Mouse (Mus musculus): ENCODE data around the gene Taok3. TPM values are rescaled to one million over a fixed set of nuclear protein-coding genes. Genes with fewer than 3 reads are reported as not detected.

Taok3 gene
- total RNA-seq (2014; fragmentation: Nextera tagmentation) (213 and 225 TPM in 2 replicates), total RNA-seq (2017) (126 and 139 TPM in 2 replicates), polyA plus RNA-seq (2012) (57.5 and 58.4 TPM in 2 replicates)

GRCm38 (mm10) chr5:117119777-117120488 lies at the start of gene Taok3:
Taok3 (plus strand) TSS chr5:117120129.
- ATAC-seq (ENCODE audit: extremely low read depth, insufficient number of reproducible peaks, low FRiP score, poor library complexity, severe bottlenecking) = peak; percentile 86
- Histone ChIP-seq H3K4me3 (ENCODE audit: low read depth, low read length) (peak within 1 kb of the TSS; percentile 87), H3K36me3 (replicated peaks) (peaks cover 11% of the 10 kb centered on the region), H3K4me1 (ENCODE audit: insufficient read depth, low read depth, low read length) (peaks cover 66% of the 10 kb centered on the region), H3K27me3 (ENCODE audit: insufficient read depth, low read length) (no peaks in the 10 kb centered on the region), H3K9me3 (replicated peaks) (no peaks in the 10 kb centered on the region)
- TF ChIP-seq POLR2AphosphoS5 (IDR thresholded peaks at IDR 0.05; ENCODE audit: insufficient replicate concordance, low read depth, low read length) = no peak
- no peak for TF ChIP-seq GATA1 (IDR thresholded peaks at IDR 0.05; ENCODE audit: borderline replicate concordance, low read length)
- TF ChIP-seq TAL1 (conservative IDR thresholded peaks at IDR 0.05; ENCODE audit: low read depth, low read length) = no peak
- TF ChIP-seq CTCF (IDR thresholded peaks at IDR 0.05; ENCODE audit: low read depth, low read length) = no peak
- no peak for TF ChIP-seq GATA2 (IDR thresholded peaks at IDR 0.05; ENCODE audit: borderline replicate concordance, low read depth, low read length)
- DNase-seq (ENCODE audit: low spot score) = peak; percentile 88

- Histone ChIP-seq H3K4me1 (ENCODE audit: insufficient read depth, low read depth, low read length) (no peaks in the 10 kb centered on the region; the same call in 1 of the 2 replicates), H3K36me3 (replicated peaks) (peaks cover 19% of the 10 kb centered on the region), H3K9me3 (replicated peaks) (no peaks in the 10 kb centered on the region), H3K4me3 (ENCODE audit: low read depth, low read length) (no peak overlapping the region), H3K27me3 (ENCODE audit: insufficient read depth, low read length) (peaks cover 2% of the 10 kb centered on the region; the same call in 1 of the 2 replicates)
- ATAC-seq (ENCODE audit: extremely low read depth, insufficient number of reproducible peaks, low FRiP score, poor library complexity, severe bottlenecking) = no peak
- no peak for DNase-seq (ENCODE audit: low spot score)
- no peak for TF ChIP-seq CTCF (IDR thresholded peaks at IDR 0.05; ENCODE audit: low read depth, low read length)
- no peak for TF ChIP-seq GATA2 (IDR thresholded peaks at IDR 0.05; ENCODE audit: borderline replicate concordance, low read depth, low read length)
- TF ChIP-seq GATA1 (IDR thresholded peaks at IDR 0.05; ENCODE audit: borderline replicate concordance, low read length) = no peak
- TF ChIP-seq TAL1 (conservative IDR thresholded peaks at IDR 0.05; ENCODE audit: low read depth, low read length) = no peak
Observed at GRCm38 (mm10) chr5:117087718-117088117, 32.2 kb upstream of the Taok3 start.

DNA sequence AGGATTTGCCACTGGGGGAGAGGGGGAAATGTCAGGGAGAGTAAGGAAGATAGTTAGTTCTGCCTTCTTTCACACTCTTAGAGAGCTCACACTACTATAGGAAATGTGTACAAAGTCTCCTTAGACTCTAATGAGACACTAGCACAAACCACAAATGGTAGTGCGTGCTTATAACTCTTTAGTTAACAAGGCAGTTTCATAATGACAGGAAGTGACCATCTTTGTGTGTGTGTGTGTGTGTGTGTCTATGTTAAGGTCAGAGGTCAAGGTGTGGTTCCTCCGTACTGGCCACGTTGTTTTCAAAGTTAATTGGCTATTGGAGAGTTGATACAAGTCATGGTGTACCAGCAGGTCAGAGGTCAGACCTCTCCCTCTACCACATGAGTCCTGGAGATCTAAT lies 30.8 kb upstream of the Taok3 start:
- Histone ChIP-seq H3K9me3 (replicated peaks) (no peaks in the 10 kb centered on the region), H3K4me1 (ENCODE audit: insufficient read depth, low read depth, low read length) (no peaks in the 10 kb centered on the region; the same call in 1 of the 2 replicates), H3K27me3 (ENCODE audit: insufficient read depth, low read length) (peaks cover 2% of the 10 kb centered on the region; the same call in 1 of the 2 replicates), H3K36me3 (replicated peaks) (peaks cover 33% of the 10 kb centered on the region), H3K4me3 (ENCODE audit: low read depth, low read length) (no peak overlapping the region)
- TF ChIP-seq GATA2 (IDR thresholded peaks at IDR 0.05; ENCODE audit: borderline replicate concordance, low read depth, low read length) (no peak), TAL1 (conservative IDR thresholded peaks at IDR 0.05; ENCODE audit: low read depth, low read length) (no peak), GATA1 (IDR thresholded peaks at IDR 0.05; ENCODE audit: borderline replicate concordance, low read length) (no peak), CTCF (IDR thresholded peaks at IDR 0.05; ENCODE audit: low read depth, low read length) (no peak), POLR2AphosphoS5 (IDR thresholded peaks at IDR 0.05; ENCODE audit: insufficient replicate concordance, low read depth, low read length) (no peak)
- DNase-seq (ENCODE audit: low spot score) (no peak), ATAC-seq (ENCODE audit: extremely low read depth, insufficient number of reproducible peaks, low FRiP score, poor library complexity, severe bottlenecking) (no peak)

DNA sequence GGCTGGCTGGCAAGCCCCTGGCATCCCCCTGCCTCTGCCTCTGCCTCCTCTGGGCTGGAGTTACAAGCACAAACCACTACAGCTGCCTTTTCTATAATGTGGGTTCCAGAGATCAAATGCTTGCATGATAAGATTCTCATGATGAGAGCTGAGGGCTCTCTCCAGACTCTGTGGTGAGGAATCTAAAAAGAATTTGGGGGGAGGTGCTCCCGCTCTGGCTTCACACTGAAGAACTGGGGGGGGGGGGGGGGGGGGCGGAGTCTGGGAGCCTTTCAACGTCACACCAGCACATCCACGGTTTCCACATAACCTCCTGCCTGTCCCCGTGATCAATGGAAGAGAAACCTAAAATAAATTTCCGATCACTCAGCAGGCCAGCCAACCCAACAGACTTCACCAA lies 30.1 kb upstream of the Taok3 start:
- Histone ChIP-seq H3K9me3 (replicated peaks) (no peaks in the 10 kb centered on the region), H3K4me3 (ENCODE audit: low read depth, low read length) (no peak overlapping the region), H3K27me3 (ENCODE audit: insufficient read depth, low read length) (peaks cover 2% of the 10 kb centered on the region; the same call in 1 of the 2 replicates), H3K36me3 (replicated peaks) (peaks cover 40% of the 10 kb centered on the region), H3K4me1 (ENCODE audit: insufficient read depth, low read depth, low read length) (no peaks in the 10 kb centered on the region; the same call in 1 of the 2 replicates)
- no peak for DNase-seq (ENCODE audit: low spot score)
- no peak for TF ChIP-seq CTCF (IDR thresholded peaks at IDR 0.05; ENCODE audit: low read depth, low read length)
- TF ChIP-seq GATA2 (IDR thresholded peaks at IDR 0.05; ENCODE audit: borderline replicate concordance, low read depth, low read length) = no peak
- TF ChIP-seq TAL1 (conservative IDR thresholded peaks at IDR 0.05; ENCODE audit: low read depth, low read length) = no peak
- TF ChIP-seq GATA1 (IDR thresholded peaks at IDR 0.05; ENCODE audit: borderline replicate concordance, low read length) = no peak
- no peak for TF ChIP-seq POLR2AphosphoS5 (IDR thresholded peaks at IDR 0.05; ENCODE audit: insufficient replicate concordance, low read depth, low read length)
- ATAC-seq (ENCODE audit: extremely low read depth, insufficient number of reproducible peaks, low FRiP score, poor library complexity, severe bottlenecking) = no peak

GRCm38 (mm10) chr5:117094431-117094830 lies 25.5 kb upstream of the Taok3 start:
- no peaks in the 10 kb centered on the region for H3K9me3 ChIP-seq (replicated peaks)
- H3K36me3 ChIP-seq (replicated peaks) = peaks cover 85% of the 10 kb centered on the region
- H3K4me1 ChIP-seq (ENCODE audit: insufficient read depth, low read depth, low read length) = no peaks in the 10 kb centered on the region
- DNase-seq (ENCODE audit: low spot score) (peak; percentile 34), ATAC-seq (ENCODE audit: extremely low read depth, insufficient number of reproducible peaks, low FRiP score, poor library complexity, severe bottlenecking) (peak; percentile 57; the same call in 1 of the 2 replicates)
- no peak overlapping the region for H3K4me3 ChIP-seq (ENCODE audit: low read depth, low read length)
- no peaks in the 10 kb centered on the region for H3K27me3 ChIP-seq (ENCODE audit: insufficient read depth, low read length)
- TF ChIP-seq CTCF (IDR thresholded peaks at IDR 0.05; ENCODE audit: low read depth, low read length) = peak; percentile 96
- no peak for TF ChIP-seq GATA1 (IDR thresholded peaks at IDR 0.05; ENCODE audit: borderline replicate concordance, low read length)

DNA sequence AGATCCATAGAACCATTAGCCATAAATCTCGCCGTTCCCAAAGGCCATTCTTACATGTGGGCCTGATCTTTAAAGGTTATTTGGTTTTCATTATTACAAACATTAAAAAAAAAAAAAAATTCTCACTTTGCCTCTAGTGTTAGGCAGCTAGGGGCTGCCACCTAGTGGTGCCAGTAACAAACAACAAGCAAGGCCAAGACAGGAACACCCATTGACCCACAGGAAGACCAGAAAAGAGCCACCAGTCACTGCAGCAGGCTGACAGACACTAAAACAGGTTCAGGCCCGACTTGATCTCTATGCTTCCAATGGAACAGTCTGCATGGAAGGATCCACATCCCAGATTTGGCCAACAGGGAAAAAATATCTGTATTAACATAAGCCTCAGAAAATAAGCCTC lies 23.2 kb upstream of the Taok3 start:
- no peak for TF ChIP-seq POLR2AphosphoS5 (IDR thresholded peaks at IDR 0.05; ENCODE audit: insufficient replicate concordance, low read depth, low read length)
- no peak for TF ChIP-seq GATA2 (IDR thresholded peaks at IDR 0.05; ENCODE audit: borderline replicate concordance, low read depth, low read length)
- peak; percentile 77 for TF ChIP-seq CTCF (IDR thresholded peaks at IDR 0.05; ENCODE audit: low read depth, low read length)
- TF ChIP-seq TAL1 (conservative IDR thresholded peaks at IDR 0.05; ENCODE audit: low read depth, low read length) = no peak
- Histone ChIP-seq H3K9me3 (replicated peaks) (no peaks in the 10 kb centered on the region), H3K36me3 (replicated peaks) (peaks cover 98% of the 10 kb centered on the region), H3K4me1 (ENCODE audit: insufficient read depth, low read depth, low read length) (peaks cover 6% of the 10 kb centered on the region; the same call in 1 of the 2 replicates), H3K4me3 (ENCODE audit: low read depth, low read length) (no peak overlapping the region), H3K27me3 (ENCODE audit: insufficient read depth, low read length) (no peaks in the 10 kb centered on the region)
- DNase-seq (ENCODE audit: low spot score) (peak; percentile 59), ATAC-seq (ENCODE audit: extremely low read depth, insufficient number of reproducible peaks, low FRiP score, poor library complexity, severe bottlenecking) (peak; percentile 51; the same call in 1 of the 2 replicates)

All from G1E (cell line).